Mouse (Mus musculus) kidney, embryonic 14.5 days (tissue): Measurements from ENCODE around the gene 1700001O22Rik. TPM values are rescaled to one million over a fixed set of nuclear protein-coding genes. Genes with fewer than 3 reads are reported as not detected.

Experiments
- ATAC-seq: fragments of 200-750 bp; cut with Nextera tagmentation; 2 replicates; pipeline ENCODE4 v1.8.0; 2017; ENCODE audit warnings: moderate number of reproducible peaks, mild to moderate bottlenecking, moderate TSS enrichment, moderate library complexity; ENCODE audit not compliant: low FRiP score, low TSS enrichment
- H3K27ac ChIP-seq: fragments of 300-500 bp; sonication (generic); 2 replicates; pipeline ENCODE4 v1.5.1; 2014; ENCODE audit warnings: low read depth, mild to moderate bottlenecking, low read length, moderate library complexity, mixed read lengths
- H3K27me3 ChIP-seq: fragments of 300-500 bp; sonication (generic); 2 replicates; pipeline ENCODE4 v1.6.1; 2014; ENCODE audit warnings: mild to moderate bottlenecking, low read length; ENCODE audit not compliant: control insufficient read depth, insufficient read depth
- H3K36me3 ChIP-seq: fragments of 300-500 bp; sonication (generic); 2 replicates; pipeline ENCODE4 v1.6.1; 2014; ENCODE audit warnings: low read length, mixed read lengths; ENCODE audit not compliant: control insufficient read depth, insufficient read depth
- H3K4me1 ChIP-seq: fragments of 300-500 bp; sonication (generic); 2 replicates; pipeline ENCODE4 v1.6.1; 2014; ENCODE audit warnings: low read length, mixed read lengths; ENCODE audit not compliant: control insufficient read depth, insufficient read depth
- H3K4me2 ChIP-seq: fragments of 300-500 bp; sonication (generic); replicated peaks from 2 replicates; pipeline ENCODE4 v1.6.1; 2014; ENCODE audit warnings: low read depth, mild to moderate bottlenecking, low read length
- H3K4me3 ChIP-seq: fragments of 300-500 bp; sonication (generic); 2 replicates; pipeline ENCODE4 v1.5.1; 2014; ENCODE audit warnings: mild to moderate bottlenecking, low read length
- H3K9ac ChIP-seq: fragments of 300-500 bp; sonication (generic); 2 replicates; pipeline ENCODE4 v1.6.1; 2014; ENCODE audit warnings: low read depth, mild to moderate bottlenecking, low read length, moderate library complexity
- H3K9me3 ChIP-seq: fragments of 300-500 bp; sonication (generic); 2 replicates; pipeline ENCODE4 v1.6.1; 2016; ENCODE audit warnings: low read length; ENCODE audit not compliant: control insufficient read depth
- WGBS: fragments of 180-500 bp; shearing (Covaris S2); extraction: QIAGEN DNeasy Blood & Tissue Kit; methylation state at CpG from one replicate; pipeline ENCODE4 v1.1.7; 2014; 5-methylcytosine and 5-hydroxymethylcytosine counted together
- polyA plus RNA-seq: library from polyadenylated mRNA; unstranded; fragments of >200 nt; fragmentation: Nextera tagmentation; extraction: Ambion mirVana; gene quantifications from 2 replicates; pipeline ENCODE4 v1.2.1, GENCODE M21; 2014

The 1700001O22Rik gene
- polyA plus RNA-seq, 1 experiment from 2014 or later, result 4.2 TPM

- Histone ChIP-seq H3K4me1 (peaks cover 26% of the 10 kb centered on the region), H3K36me3 (no peaks in the 10 kb centered on the region), H3K4me3 (no peak overlapping the region), H3K27ac (no peak overlapping the region), H3K9ac (0 out of 2 replicates have a peak overlapping the region, but pooled peaks have one; percentile 5), H3K9me3 (no peaks in the 10 kb centered on the region), H3K4me2 (no peak overlapping the region), H3K27me3 (no peaks in the 10 kb centered on the region)
- 61% methylated on average over 6 of the region's 6 CpGs for WGBS
- no peak for ATAC-seq
These were observed 34.3 kb downstream of the 1700001O22Rik start for GRCm38 (mm10) chr2:30769187-30769586.

GRCm38 (mm10) chr2:30768529-30768928 is 34.9 kb downstream of the 1700001O22Rik start:
- whole genome bisulfite sequencing, result 77% methylated on average over 5 of the region's 5 CpGs
- Histone ChIP-seq H3K9me3 (peaks cover 3% of the 10 kb centered on the region; the same call in 1 of the 2 replicates), H3K27me3 (no peaks in the 10 kb centered on the region), H3K4me1 (peaks cover 26% of the 10 kb centered on the region), H3K9ac (no peak overlapping the region), H3K36me3 (no peaks in the 10 kb centered on the region), H3K27ac (no peak overlapping the region), H3K4me2 (no peak overlapping the region), H3K4me3 (no peak overlapping the region)
- ATAC-seq, result no peak

- H3K4me3 ChIP-seq, result no peak overlapping the region
These were observed 35.7 kb downstream of the 1700001O22Rik start for GRCm38 (mm10) chr2:30767626-30768240.

GRCm38 (mm10) chr2:30766446-30766845 is 37.0 kb downstream of the 1700001O22Rik start:
- peaks cover 12% of the 10 kb centered on the region for H3K4me1 ChIP-seq
- H3K4me2 ChIP-seq, result no peak overlapping the region
- no peaks in the 10 kb centered on the region for H3K36me3 ChIP-seq
- no peak overlapping the region for H3K9ac ChIP-seq
- no peaks in the 10 kb centered on the region for H3K27me3 ChIP-seq
- WGBS, result 84% methylated on average over 5 of the region's 5 CpGs
- no peak for ATAC-seq
- no peak overlapping the region for H3K4me3 ChIP-seq
- no peak overlapping the region for H3K27ac ChIP-seq
- H3K9me3 ChIP-seq, result peaks cover 3% of the 10 kb centered on the region; the same call in 1 of the 2 replicates

More at GRCm38 (mm10) chr2:30767626-30768240, 35.7 kb downstream of the 1700001O22Rik start:
- Histone ChIP-seq H3K27ac (no peak overlapping the region), H3K4me1 (peaks cover 24% of the 10 kb centered on the region), H3K9ac (no peak overlapping the region), H3K27me3 (no peaks in the 10 kb centered on the region), H3K36me3 (no peaks in the 10 kb centered on the region), H3K4me2 (no peak overlapping the region), H3K9me3 (peaks cover 3% of the 10 kb centered on the region; the same call in 1 of the 2 replicates)
- WGBS, result 76% methylated on average over 7 of the region's 7 CpGs
- no peak for ATAC-seq

GRCm38 (mm10) chr2:30760706-30761105 is 42.8 kb downstream of the 1700001O22Rik start:
- peaks cover 36% of the 10 kb centered on the region for H3K4me1 ChIP-seq
- peak overlapping the region; percentile 23; the same call in 1 of the 2 replicates for H3K9ac ChIP-seq
- WGBS, result 20% methylated on average over 6 of the region's 6 CpGs
- H3K4me2 ChIP-seq, result peak overlapping the region; percentile 24; the same call in 1 of the 2 replicates
- peak overlapping the region; percentile 96 for H3K27ac ChIP-seq
- no peak overlapping the region for H3K4me3 ChIP-seq
- H3K36me3 ChIP-seq, result no peaks in the 10 kb centered on the region
- ATAC-seq, result no peak
- H3K27me3 ChIP-seq, result no peaks in the 10 kb centered on the region
- H3K9me3 ChIP-seq, result peaks cover 4% of the 10 kb centered on the region; the same call in 1 of the 2 replicates

- no peaks in the 10 kb centered on the region for H3K27me3 ChIP-seq
- H3K27ac ChIP-seq, result peak overlapping the region; percentile 96
- H3K4me3 ChIP-seq, result no peak overlapping the region
- peaks cover 6% of the 10 kb centered on the region; the same call in 1 of the 2 replicates for H3K9me3 ChIP-seq
- peak overlapping the region; percentile 23; the same call in 1 of the 2 replicates for H3K9ac ChIP-seq
- WGBS, result 28% methylated on average over 10 of the region's 10 CpGs
- peak; percentile 47; the same call in 1 of the 2 replicates for ATAC-seq
- H3K4me1 ChIP-seq, result peaks cover 36% of the 10 kb centered on the region
- H3K36me3 ChIP-seq, result no peaks in the 10 kb centered on the region
- H3K4me2 ChIP-seq, result peak overlapping the region; percentile 24; the same call in 1 of the 2 replicates
These were observed 43.5 kb downstream of the 1700001O22Rik start for GRCm38 (mm10) chr2:30759858-30760547.

- ATAC-seq, result 0 out of 2 replicates have a peak, but pooled peaks have one; percentile 4
- Histone ChIP-seq H3K9me3 (peaks cover 6% of the 10 kb centered on the region; the same call in 1 of the 2 replicates), H3K9ac (no peak overlapping the region), H3K27me3 (no peaks in the 10 kb centered on the region), H3K27ac (peak overlapping the region; percentile 96), H3K36me3 (no peaks in the 10 kb centered on the region), H3K4me1 (peaks cover 36% of the 10 kb centered on the region), H3K4me2 (no peak overlapping the region), H3K4me3 (no peak overlapping the region)
- 65% methylated on average over 4 of the region's 4 CpGs for WGBS
These were observed 44.0 kb downstream of the 1700001O22Rik start for GRCm38 (mm10) chr2:30759442-30759841.

GRCm38 (mm10) chr2:30759088-30759374 is 44.4 kb downstream of the 1700001O22Rik start:
- Histone ChIP-seq H3K27ac (peak overlapping the region; percentile 96), H3K4me2 (peak overlapping the region; percentile 32; the same call in 1 of the 2 replicates), H3K27me3 (no peaks in the 10 kb centered on the region), H3K4me3 (no peak overlapping the region), H3K36me3 (no peaks in the 10 kb centered on the region), H3K9ac (no peak overlapping the region), H3K4me1 (peaks cover 36% of the 10 kb centered on the region), H3K9me3 (peaks cover 5% of the 10 kb centered on the region; the same call in 1 of the 2 replicates)
- 32% methylated on average over 4 of the region's 4 CpGs for WGBS
- 0 out of 2 replicates have a peak, but pooled peaks have one; percentile 28 for ATAC-seq
